Mouse (Mus musculus) midbrain, embryonic 16.5 days (tissue): ENCODE measurements around the gene Syt16. TPM values are rescaled to one million over a fixed set of nuclear protein-coding genes. Genes with fewer than 3 reads are reported as not detected.

Experiments used
- ATAC-seq: fragments of 200-750 bp; cut with Nextera tagmentation; 2 replicates; pipeline ENCODE4 v1.8.0; 2017; ENCODE audit warnings: moderate TSS enrichment
- H3K27ac ChIP-seq: fragments of 300-500 bp; sonication (generic); 2 replicates; pipeline ENCODE4 v1.5.1; 2014; ENCODE audit warnings: mild to moderate bottlenecking, low read length, mixed read lengths
- H3K27me3 ChIP-seq: fragments of 300-500 bp; sonication (generic); 2 replicates; pipeline ENCODE4 v1.6.1; 2014; ENCODE audit warnings: low read depth, low read length, mixed read lengths; ENCODE audit not compliant: control insufficient read depth, insufficient read depth
- H3K36me3 ChIP-seq: fragments of 300-500 bp; sonication (generic); 2 replicates; pipeline ENCODE4 v1.6.1; 2014; ENCODE audit warnings: mild to moderate bottlenecking, low read length, moderate library complexity, mixed read lengths; ENCODE audit not compliant: control insufficient read depth, insufficient read depth
- H3K4me1 ChIP-seq: fragments of 300-500 bp; sonication (generic); 2 replicates; pipeline ENCODE4 v1.6.1; 2014; ENCODE audit warnings: mild to moderate bottlenecking, low read length, mixed read lengths; ENCODE audit not compliant: control insufficient read depth, insufficient read depth
- H3K4me2 ChIP-seq: fragments of 300-500 bp; sonication (generic); 2 replicates; pipeline ENCODE4 v1.6.1; 2014; ENCODE audit warnings: mild to moderate bottlenecking, low read length, mixed read lengths
- H3K4me3 ChIP-seq: fragments of 300-500 bp; sonication (generic); 2 replicates; pipeline ENCODE4 v1.5.1; 2014; ENCODE audit warnings: low read depth, mild to moderate bottlenecking, low read length, moderate library complexity, mixed read lengths
- H3K9ac ChIP-seq: fragments of 300-500 bp; sonication (generic); 2 replicates; pipeline ENCODE4 v1.6.1; 2014; ENCODE audit warnings: low read depth, low read length, mixed read lengths
- H3K9me3 ChIP-seq: fragments of 300-500 bp; sonication (generic); replicated peaks from 2 replicates; pipeline ENCODE4 v1.6.1; 2014; ENCODE audit warnings: mild to moderate bottlenecking, low read length, mixed read lengths; ENCODE audit not compliant: control insufficient read depth, poor library complexity, severe bottlenecking
- WGBS: fragments of 180-500 bp; shearing (Covaris S2); extraction: QIAGEN DNeasy Blood & Tissue Kit; methylation state at CpG from one replicate; pipeline ENCODE4 v1.1.7; 2014; 5-methylcytosine and 5-hydroxymethylcytosine counted together
- polyA plus RNA-seq: library from polyadenylated mRNA; unstranded; fragments of >200 nt; fragmentation: Nextera tagmentation; extraction: Ambion mirVana; gene quantifications from 2 replicates; pipeline ENCODE4 v1.2.1, GENCODE M21; 2015

Gene Syt16
- polyA plus RNA-seq, 1 experiment from 2014 or later = 101 TPM

DNA sequence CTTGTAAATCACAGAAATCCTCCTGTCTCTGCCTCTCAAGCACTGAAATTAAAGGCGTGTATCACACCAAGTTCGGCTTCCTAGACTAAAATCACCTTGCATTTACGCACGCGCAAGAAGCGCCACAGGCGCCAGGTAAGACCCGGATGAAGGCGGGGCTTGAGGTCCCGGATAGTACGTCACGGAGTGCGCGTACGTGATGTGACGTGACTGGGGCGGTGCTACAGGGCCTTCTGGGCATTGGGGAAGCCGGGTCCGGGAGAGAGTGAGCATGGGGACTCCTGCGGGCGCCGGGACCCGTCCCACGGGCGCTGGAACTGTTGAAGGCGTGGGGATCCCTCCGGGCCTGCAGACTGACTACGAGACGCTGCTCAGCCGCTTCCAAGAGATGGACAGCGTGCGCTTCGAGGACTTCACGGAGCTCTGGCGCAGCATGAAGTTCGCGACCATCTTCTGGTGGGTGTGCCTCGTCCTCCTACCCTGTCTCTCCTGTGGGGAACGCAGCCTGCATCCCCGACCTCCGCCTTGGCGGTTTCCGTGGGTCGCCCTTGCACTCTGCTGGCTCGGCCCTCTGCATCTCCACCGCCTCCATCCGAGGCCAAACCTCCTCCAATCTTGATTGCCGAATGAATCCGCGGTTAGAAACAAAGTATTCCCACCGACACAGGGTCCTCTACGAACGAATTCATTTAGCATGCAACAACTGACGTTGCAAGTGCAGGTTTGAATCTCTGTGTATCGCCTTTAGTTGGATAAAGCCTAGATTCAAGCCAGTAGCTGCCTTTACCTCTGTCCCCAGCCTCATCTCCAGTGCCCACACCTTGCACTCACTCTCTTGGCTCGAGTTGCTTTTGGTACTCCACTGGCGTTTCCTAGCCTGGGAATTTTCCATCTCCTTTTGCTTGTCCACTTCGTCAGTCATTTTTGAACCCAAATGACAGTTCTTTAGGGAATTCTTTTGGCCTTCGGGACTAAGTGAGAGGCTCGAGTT lies 32.9 kb upstream of the Syt16 start, which contains the start of gene Snapc1:
Gene Snapc1, plus strand, starts transcription at position 191 of the 991 bp plus-strand sequence.
- Histone ChIP-seq H3K4me1 (peaks cover 15% of the 10 kb centered on the region), H3K4me3 (peak within 1 kb of the TSS; percentile 56)
- ATAC-seq = peak; percentile 99

DNA sequence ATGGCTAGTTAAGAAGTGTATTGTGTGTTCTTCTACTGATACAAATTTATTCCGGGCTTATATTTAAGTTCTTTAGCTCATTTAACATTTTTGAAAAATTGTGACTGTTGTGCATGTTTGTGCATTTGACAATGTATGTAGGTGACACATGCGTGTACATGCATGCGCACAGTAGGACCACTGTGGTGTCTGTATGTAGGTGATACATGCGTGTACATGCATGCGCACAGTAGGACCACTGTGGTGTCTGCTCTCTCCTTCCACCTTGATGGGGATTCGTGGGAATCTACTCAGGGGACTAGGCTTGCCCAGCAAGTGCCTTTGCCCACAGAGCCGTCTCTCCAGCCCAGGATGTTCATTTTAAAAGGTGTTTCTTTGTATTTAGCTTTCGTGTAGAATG lies 28.3 kb upstream of the Syt16 start:
- H3K27me3 ChIP-seq = no peaks in the 10 kb centered on the region
- peaks cover 3% of the 10 kb centered on the region for H3K9me3 ChIP-seq
- no peak overlapping the region for H3K4me2 ChIP-seq
- H3K36me3 ChIP-seq = peaks cover 44% of the 10 kb centered on the region
- no peak overlapping the region for H3K9ac ChIP-seq
- H3K27ac ChIP-seq = no peak overlapping the region
- H3K4me1 ChIP-seq = peaks cover 15% of the 10 kb centered on the region
- H3K4me3 ChIP-seq = no peak overlapping the region
- 98% methylated on average over 8 of the region's 8 CpGs for WGBS
- no peak for ATAC-seq

More for the DNA sequence above, 32.9 kb upstream of the Syt16 start, which contains the start of gene Snapc1:
- no peaks in the 10 kb centered on the region for H3K27me3 ChIP-seq
- peak within 1 kb of the TSS; percentile 79 for H3K4me2 ChIP-seq
- 1% methylated on average over 60 of the region's 60 CpGs for WGBS
- H3K36me3 ChIP-seq = peaks cover 18% of the 10 kb centered on the region
- H3K9ac ChIP-seq = peak within 1 kb of the TSS; percentile 75
- no peaks in the 10 kb centered on the region for H3K9me3 ChIP-seq
- peak within 1 kb of the TSS; percentile 81 for H3K27ac ChIP-seq

DNA sequence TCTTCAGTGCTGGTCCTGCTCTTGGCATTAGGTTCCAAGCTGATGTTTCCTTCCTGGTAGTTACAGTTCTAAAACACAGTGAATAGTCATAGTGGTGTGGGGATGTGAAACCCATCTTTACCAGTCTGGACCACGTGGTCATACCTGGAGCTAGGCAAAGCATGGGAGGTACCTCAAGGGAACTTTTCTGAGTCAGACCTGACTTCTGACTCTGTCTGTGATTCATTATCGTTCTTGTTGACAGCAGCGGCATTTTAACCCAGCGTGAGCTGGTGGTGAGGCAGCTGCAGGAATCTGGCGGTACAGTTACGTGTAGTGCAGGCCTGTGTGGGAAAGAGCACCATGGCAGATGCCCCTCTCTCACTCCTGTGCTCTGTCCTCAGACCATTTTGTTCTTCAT lies 22.9 kb upstream of the Syt16 start:
- Histone ChIP-seq H3K4me2 (no peak overlapping the region), H3K36me3 (peaks cover 60% of the 10 kb centered on the region), H3K9ac (no peak overlapping the region), H3K27me3 (no peaks in the 10 kb centered on the region), H3K4me3 (no peak overlapping the region), H3K27ac (no peak overlapping the region), H3K9me3 (peaks cover 3% of the 10 kb centered on the region), H3K4me1 (no peaks in the 10 kb centered on the region)
- no peak for ATAC-seq
- 98% methylated on average over 6 of the region's 6 CpGs for WGBS

DNA sequence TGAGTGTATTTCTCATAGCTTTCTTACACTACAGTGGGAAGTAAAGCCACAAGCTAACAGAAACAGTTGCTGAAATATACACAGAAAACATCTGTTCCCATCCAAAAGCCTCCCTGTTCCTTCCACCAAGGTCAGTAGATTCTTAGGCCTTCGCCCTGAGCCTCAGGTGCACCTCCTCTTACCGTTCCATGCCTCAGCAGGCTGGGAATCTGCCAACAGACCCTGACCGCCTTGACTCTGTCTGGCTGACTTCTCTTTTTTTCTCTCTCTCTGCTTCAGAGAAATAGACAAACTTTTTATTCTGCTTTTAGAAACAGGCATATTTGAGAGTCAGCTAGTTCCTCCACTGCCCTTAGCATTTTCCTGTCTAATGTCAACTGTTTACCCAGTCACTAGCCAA lies 19.3 kb upstream of the Syt16 start:
- WGBS = 94% methylated on average over 3 of the region's 3 CpGs
- Histone ChIP-seq H3K9me3 (no peaks in the 10 kb centered on the region), H3K27me3 (no peaks in the 10 kb centered on the region), H3K4me3 (no peak overlapping the region), H3K36me3 (peaks cover 35% of the 10 kb centered on the region), H3K9ac (no peak overlapping the region), H3K27ac (no peak overlapping the region), H3K4me2 (no peak overlapping the region), H3K4me1 (no peaks in the 10 kb centered on the region)
- no peak for ATAC-seq

DNA sequence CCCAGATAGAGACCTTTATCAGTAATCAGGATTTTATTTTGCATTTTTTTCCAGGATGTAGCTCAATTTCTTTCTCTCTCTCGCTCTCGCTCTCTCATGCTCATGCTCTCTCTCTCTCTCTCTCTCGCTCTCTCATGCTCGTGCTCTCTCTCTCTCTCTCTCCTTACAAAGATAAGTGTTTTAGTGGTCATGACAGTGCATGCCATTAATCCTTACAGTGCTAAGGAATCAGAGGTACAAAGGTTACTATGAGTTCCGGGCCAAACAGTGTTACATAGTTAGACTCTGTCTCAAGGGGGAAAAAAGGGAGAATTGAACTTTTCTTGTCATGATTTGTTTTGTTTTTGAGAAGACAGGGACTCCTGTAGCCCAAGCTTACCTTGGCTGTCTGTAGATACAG lies 17.8 kb upstream of the Syt16 start:
- Histone ChIP-seq H3K9ac (no peak overlapping the region), H3K27me3 (no peaks in the 10 kb centered on the region), H3K36me3 (peaks cover 36% of the 10 kb centered on the region), H3K27ac (no peak overlapping the region), H3K4me3 (no peak overlapping the region), H3K4me1 (no peaks in the 10 kb centered on the region), H3K9me3 (no peaks in the 10 kb centered on the region), H3K4me2 (no peak overlapping the region)
- 95% methylated on average over 5 of the region's 5 CpGs for WGBS
- no peak for ATAC-seq

DNA sequence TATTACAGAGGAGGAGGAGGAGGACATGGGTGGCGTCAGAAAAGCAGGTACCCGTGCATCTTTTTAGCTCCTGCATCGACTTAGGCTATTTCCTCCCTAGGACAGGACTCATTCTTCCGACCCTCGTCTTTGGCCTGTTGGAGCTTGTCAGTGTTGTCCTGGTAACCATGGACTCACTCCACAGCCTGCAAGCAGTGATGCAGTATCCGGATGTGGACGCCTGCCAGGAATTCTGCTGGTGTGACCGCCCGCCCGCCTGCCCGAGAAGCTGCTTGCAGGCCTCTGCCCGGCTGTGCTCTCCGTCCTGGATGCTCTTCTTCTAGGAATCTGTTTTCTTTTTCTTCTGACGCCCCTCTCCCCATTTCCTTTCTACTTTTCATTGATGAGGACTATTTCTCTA lies 14.9 kb upstream of the Syt16 start:
- no peak overlapping the region for H3K27ac ChIP-seq
- no peak overlapping the region for H3K4me3 ChIP-seq
- peak; percentile 89 for ATAC-seq
- H3K4me2 ChIP-seq = no peak overlapping the region
- 65% methylated on average over 14 of the region's 14 CpGs for WGBS
- no peaks in the 10 kb centered on the region for H3K27me3 ChIP-seq
- no peaks in the 10 kb centered on the region for H3K4me1 ChIP-seq
- H3K9me3 ChIP-seq = no peaks in the 10 kb centered on the region
- H3K36me3 ChIP-seq = peaks cover 24% of the 10 kb centered on the region
- H3K9ac ChIP-seq = no peak overlapping the region

DNA sequence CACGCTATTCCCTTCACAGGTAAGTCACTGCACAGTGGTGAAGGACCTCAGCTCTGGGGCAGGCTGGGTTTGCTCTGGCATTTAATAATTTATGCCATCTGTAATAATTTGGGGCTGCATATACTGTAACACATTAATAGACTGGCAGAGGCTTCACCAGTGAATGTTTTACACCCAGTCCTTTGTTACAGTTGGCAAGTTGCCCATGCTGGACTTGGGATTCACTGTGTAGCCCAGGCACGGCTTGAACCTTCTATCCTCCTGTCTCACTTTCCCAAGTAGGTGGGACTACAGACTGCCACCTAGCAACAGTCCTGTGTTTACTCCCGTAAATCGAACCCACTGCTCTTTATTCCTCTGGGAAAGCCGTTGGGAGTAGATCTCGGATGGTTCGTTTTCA lies 11.2 kb upstream of the Syt16 start:
- ATAC-seq = no peak
- 89% methylated on average over 7 of the region's 7 CpGs for WGBS
- no peaks in the 10 kb centered on the region for H3K9me3 ChIP-seq
- H3K4me1 ChIP-seq = no peaks in the 10 kb centered on the region
- H3K27me3 ChIP-seq = no peaks in the 10 kb centered on the region
- H3K4me2 ChIP-seq = no peak overlapping the region
- H3K27ac ChIP-seq = no peak overlapping the region
- no peak overlapping the region for H3K4me3 ChIP-seq
- no peak overlapping the region for H3K9ac ChIP-seq
- H3K36me3 ChIP-seq = peaks cover 14% of the 10 kb centered on the region

DNA sequence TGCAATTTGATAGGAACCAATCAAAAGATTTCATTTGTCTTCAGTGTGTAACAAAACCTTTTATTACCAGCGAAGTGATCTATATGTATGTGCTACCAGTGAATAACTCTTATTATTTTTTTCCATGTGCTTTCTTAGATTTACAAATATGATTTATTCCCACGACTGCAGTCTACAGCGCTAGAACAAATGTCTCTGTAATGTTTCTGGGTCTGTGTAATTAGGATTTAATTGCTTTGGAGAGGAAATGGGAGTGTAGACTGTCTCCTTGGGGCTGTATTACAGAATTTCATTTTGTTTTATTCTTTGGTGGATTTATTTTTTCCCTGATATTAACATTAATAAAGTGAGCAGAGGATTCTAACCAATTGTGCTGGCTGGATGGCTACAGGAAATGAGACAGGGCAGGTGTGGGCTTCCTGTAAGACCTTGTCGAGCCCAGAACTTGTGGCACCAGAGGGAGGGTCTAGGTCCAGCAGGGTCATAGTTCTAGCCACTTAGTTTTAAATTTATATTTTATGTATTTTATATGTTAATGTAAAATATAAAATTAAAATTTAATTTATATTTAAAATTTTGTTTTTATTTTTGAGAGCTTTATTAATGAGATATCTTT lies 9.0 kb upstream of the Syt16 start:
- H3K27me3 ChIP-seq = no peaks in the 10 kb centered on the region
- H3K36me3 ChIP-seq = peaks cover 8% of the 10 kb centered on the region
- H3K27ac ChIP-seq = no peak overlapping the region
- no peak overlapping the region for H3K9ac ChIP-seq
- no peak overlapping the region for H3K4me3 ChIP-seq
- H3K9me3 ChIP-seq = no peaks in the 10 kb centered on the region
- no peaks in the 10 kb centered on the region for H3K4me1 ChIP-seq
- ATAC-seq = no peak
- no peak overlapping the region for H3K4me2 ChIP-seq
- WGBS = 82% methylated on average over 4 of the region's 4 CpGs

DNA sequence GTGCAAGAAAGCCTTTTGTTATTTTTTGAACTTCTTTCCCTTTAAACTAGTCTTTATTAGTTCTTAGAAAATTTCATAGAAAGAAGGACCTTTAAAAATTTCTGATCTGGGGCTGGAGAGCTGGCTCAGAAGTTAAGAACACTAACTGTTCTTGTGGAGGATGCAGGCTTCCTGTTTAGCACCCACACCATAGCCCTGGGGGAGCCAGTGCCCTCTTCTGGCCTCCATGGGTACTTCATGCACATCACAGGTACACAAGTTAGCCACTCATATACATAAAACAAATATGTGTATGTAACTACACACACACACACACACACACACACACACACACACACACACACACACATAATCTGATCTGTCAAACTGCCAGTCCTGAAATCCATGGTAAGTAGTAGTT lies 7.9 kb upstream of the Syt16 start:
- H3K9ac ChIP-seq = no peak overlapping the region
- no peaks in the 10 kb centered on the region for H3K27me3 ChIP-seq
- peaks cover 8% of the 10 kb centered on the region for H3K36me3 ChIP-seq
- ATAC-seq = no peak
- no peak overlapping the region for H3K27ac ChIP-seq
- H3K9me3 ChIP-seq = no peaks in the 10 kb centered on the region
- no peaks in the 10 kb centered on the region for H3K4me1 ChIP-seq
- no peak overlapping the region for H3K4me2 ChIP-seq
- no peak overlapping the region for H3K4me3 ChIP-seq
